Mouse (Mus musculus) midbrain, embryonic 14.5 days (tissue): ENCODE data around the gene Mycbpap. TPM values are rescaled to one million over a fixed set of nuclear protein-coding genes. Genes with fewer than 3 reads are reported as not detected.
A peak's percentile ranks its signal among the peaks of the same experiment; 100 is the strongest.

Experiments used
- ATAC-seq: fragments of 200-750 bp; cut with Nextera tagmentation; 2 replicates; pipeline ENCODE4 v1.8.0; 2017; ENCODE audit warnings: moderate number of reproducible peaks, moderate library complexity; ENCODE audit not compliant: low FRiP score, low TSS enrichment
- DNase-seq: peaks from one replicate; pipeline ENCODE4 v3.0.0-alpha.2; 2015
- H3K27ac ChIP-seq: fragments of 300-500 bp; sonication (generic); replicated peaks from 2 replicates; pipeline ENCODE4 v1.5.1; 2014; ENCODE audit warnings: mild to moderate bottlenecking, low read depth, low read length, moderate library complexity
- H3K27me3 ChIP-seq: fragments of 300-500 bp; sonication (generic); 2 replicates; pipeline ENCODE4 v1.6.1; 2014; ENCODE audit warnings: low read length, control low read depth, mixed read lengths; ENCODE audit not compliant: control insufficient read depth, insufficient read depth
- H3K36me3 ChIP-seq: fragments of 300-500 bp; sonication (generic); 2 replicates; pipeline ENCODE4 v1.6.1; 2014; ENCODE audit warnings: low read length, control low read depth; ENCODE audit not compliant: control insufficient read depth, insufficient read depth
- H3K4me1 ChIP-seq: fragments of 300-500 bp; sonication (generic); 2 replicates; pipeline ENCODE4 v1.6.1; 2014; ENCODE audit warnings: mild to moderate bottlenecking, antibody characterized with exemption, low read length, control low read depth; ENCODE audit not compliant: control insufficient read depth, insufficient read depth
- H3K4me2 ChIP-seq: fragments of 300-500 bp; sonication (generic); 2 replicates; pipeline ENCODE4 v1.6.1; 2014; ENCODE audit warnings: mild to moderate bottlenecking, low read length, moderate library complexity
- H3K4me3 ChIP-seq: fragments of 300-500 bp; sonication (generic); replicated peaks from 2 replicates; pipeline ENCODE4 v1.5.1; 2014; ENCODE audit warnings: low read depth, low read length
- H3K9ac ChIP-seq: fragments of 300-500 bp; sonication (generic); replicated peaks from 2 replicates; pipeline ENCODE4 v1.6.1; 2014; ENCODE audit warnings: mild to moderate bottlenecking, low read length, moderate library complexity
- H3K9me3 ChIP-seq: fragments of 300-500 bp; sonication (generic); 2 replicates; pipeline ENCODE4 v1.6.1; 2016; ENCODE audit warnings: low read length, control low read depth, mixed read lengths; ENCODE audit not compliant: control insufficient read depth
- WGBS: fragments of 180-500 bp; shearing (Covaris S2); extraction: QIAGEN DNeasy Blood & Tissue Kit; methylation state at CpG from one replicate; pipeline ENCODE4 v1.1.7; 2014; 5-methylcytosine and 5-hydroxymethylcytosine counted together
- polyA plus RNA-seq: library from polyadenylated mRNA; unstranded; fragments of >200 nt; fragmentation: Nextera tagmentation; extraction: Ambion mirVana; gene quantifications from 2 replicates; pipeline ENCODE4 v1.2.1, GENCODE M21; 2014

Gene Mycbpap
- polyA plus RNA-seq, 1 experiment from 2014 or later = 3.3 TPM

DNA sequence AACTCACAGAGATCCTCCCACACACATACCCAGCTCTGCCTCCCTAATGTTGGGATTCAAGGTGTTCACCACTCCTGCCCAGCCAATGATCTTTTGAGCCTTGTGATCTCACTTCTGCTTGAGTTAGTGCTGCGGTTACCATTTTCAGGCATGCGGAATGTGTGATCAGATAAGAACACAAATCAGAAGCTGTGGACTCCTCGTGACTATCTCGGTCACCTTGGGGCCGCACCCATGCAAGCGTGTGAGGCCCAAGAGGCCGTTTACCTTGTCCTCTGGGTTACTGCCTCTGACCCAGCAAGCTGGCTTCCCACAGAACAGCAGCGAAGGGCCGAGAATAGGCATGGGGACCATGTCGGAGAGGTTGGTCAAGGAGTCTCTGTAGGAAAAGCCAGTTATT, 12.6 kb downstream of the Mycbpap start:
- 95% methylated on average over 10 of the region's 10 CpGs for WGBS

DNA sequence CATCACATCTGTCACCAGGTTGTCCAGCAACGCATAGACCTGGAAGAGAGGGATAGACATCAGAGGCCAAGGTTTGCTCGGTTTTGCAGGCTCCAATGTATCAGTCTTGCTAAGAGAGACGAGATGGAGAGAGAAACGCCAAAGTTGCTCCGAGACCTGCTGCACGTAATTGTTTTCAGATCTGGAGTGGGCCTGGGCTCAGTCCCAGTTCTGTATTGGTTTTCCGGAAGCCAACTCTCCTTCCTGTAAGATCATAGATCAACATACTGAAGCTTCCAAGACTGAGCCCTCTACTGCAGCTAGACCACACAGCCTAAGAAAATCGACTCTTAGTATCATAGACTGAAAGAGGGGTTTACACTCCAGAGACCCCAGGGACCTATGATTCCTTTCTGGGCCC, 20.1 kb downstream of the Mycbpap start:
- WGBS = 93% methylated on average over 8 of the region's 8 CpGs
- H3K4me1 ChIP-seq = peaks cover 23% of the 10 kb centered on the region
- DNase-seq = no peak
- H3K4me2 ChIP-seq = no peak overlapping the region
- ATAC-seq = no peak
- H3K27me3 ChIP-seq = peaks cover 8% of the 10 kb centered on the region; the same call in 1 of the 2 replicates
- no peak overlapping the region for H3K4me3 ChIP-seq
- H3K36me3 ChIP-seq = no peaks in the 10 kb centered on the region
- H3K9me3 ChIP-seq = no peaks in the 10 kb centered on the region
- no peak overlapping the region for H3K27ac ChIP-seq
- H3K9ac ChIP-seq = no peak overlapping the region

More for the DNA sequence above, 12.6 kb downstream of the Mycbpap start:
- DNase-seq (no peak), ATAC-seq (no peak)
- no peak overlapping the region for H3K4me3 ChIP-seq
- no peaks in the 10 kb centered on the region for H3K9me3 ChIP-seq
- H3K9ac ChIP-seq = no peak overlapping the region
- no peak overlapping the region for H3K27ac ChIP-seq
- H3K36me3 ChIP-seq = no peaks in the 10 kb centered on the region
- no peaks in the 10 kb centered on the region for H3K4me1 ChIP-seq
- H3K27me3 ChIP-seq = no peaks in the 10 kb centered on the region
- H3K4me2 ChIP-seq = no peak overlapping the region

DNA sequence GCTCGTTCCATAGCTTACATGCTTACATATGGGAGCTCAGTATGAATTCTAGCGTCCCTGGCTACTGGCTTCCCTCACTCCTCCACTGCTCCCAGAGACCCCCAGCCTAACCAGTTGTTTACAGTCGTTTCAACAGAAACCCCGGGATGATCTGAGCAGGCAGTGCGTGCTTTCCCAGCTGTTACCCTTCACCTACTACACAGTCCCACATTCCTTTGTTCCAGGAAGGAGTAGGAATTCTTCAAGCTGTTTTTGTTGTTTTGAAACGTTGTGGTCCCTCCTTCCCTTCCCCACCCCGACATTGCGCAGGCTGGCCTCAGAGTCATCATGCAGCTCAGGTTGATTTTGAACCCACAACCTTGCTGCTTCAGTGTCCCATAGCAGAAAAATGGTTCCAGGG, 21.2 kb downstream of the Mycbpap start:
- Histone ChIP-seq H3K27ac (no peak overlapping the region), H3K9me3 (no peaks in the 10 kb centered on the region), H3K4me2 (no peak overlapping the region), H3K27me3 (peaks cover 8% of the 10 kb centered on the region; the same call in 1 of the 2 replicates), H3K9ac (no peak overlapping the region), H3K4me1 (peaks cover 23% of the 10 kb centered on the region), H3K36me3 (no peaks in the 10 kb centered on the region), H3K4me3 (no peak overlapping the region)
- ATAC-seq (no peak), DNase-seq (no peak)
- WGBS = 32% methylated on average over 8 of the region's 8 CpGs

DNA sequence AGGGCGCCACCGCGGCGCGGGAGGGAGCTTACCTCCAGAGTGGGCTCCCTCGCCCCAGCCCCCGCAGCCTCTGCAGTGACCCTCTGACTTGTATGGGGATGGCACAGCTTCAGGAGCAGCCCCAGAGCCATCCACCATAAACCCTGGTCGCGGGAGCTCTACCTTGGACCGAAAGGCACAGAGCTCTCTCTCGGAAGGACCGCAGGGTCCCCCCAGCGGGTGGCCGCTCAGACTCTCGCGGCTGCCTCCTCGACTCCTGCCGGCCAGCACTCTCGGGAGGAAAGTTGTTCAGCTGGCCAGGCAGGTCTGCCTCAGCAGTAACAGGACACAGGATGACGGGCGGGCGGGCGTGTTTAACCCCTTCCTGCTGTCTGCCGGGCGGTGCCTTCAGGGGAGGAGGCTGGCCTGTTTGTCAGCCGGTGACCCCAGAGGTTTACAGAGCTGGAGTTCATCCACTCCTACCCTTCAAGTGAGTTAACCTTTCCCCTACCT, 21.8 kb downstream of the Mycbpap start, which contains the start of gene Epn3:
Epn3 (minus strand) TSS at position 314 of the 492 bp plus-strand sequence.
- DNase-seq = peak; percentile 61
- Histone ChIP-seq H3K36me3 (no peaks in the 10 kb centered on the region), H3K4me1 (peaks cover 23% of the 10 kb centered on the region), H3K4me3 (peak within 1 kb of the TSS; percentile 24), H3K9me3 (no peaks in the 10 kb centered on the region), H3K27me3 (peaks cover 8% of the 10 kb centered on the region; the same call in 1 of the 2 replicates), H3K4me2 (peak within 1 kb of the TSS; percentile 53), H3K9ac (peak within 1 kb of the TSS; percentile 26; the same call in 1 of the 2 replicates), H3K27ac (no peak within 1 kb of the TSS)
- 0 out of 2 replicates have a peak, but pooled peaks have one; percentile 31 for ATAC-seq
- WGBS = under 1% methylated on average over 26 of the region's 26 CpGs

DNA sequence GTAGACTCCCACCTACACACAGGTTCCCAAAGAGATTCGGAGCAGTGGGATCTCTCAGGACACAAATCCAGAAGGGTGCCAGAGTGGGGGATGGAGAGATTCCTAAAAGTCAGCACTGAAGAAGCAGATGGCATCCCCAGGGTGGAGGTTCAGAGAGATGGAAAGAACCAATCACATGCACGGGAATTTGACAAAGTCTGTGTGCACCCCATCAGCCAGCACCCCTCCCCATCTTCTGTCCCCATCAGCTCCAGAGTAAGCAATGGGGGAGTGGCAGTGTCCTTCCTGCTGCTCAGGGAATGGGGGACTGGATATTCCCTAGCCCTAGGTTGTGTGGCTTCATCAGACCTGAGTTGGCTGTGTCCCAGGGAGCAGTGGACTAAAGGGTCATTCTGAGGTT, 22.5 kb downstream of the Mycbpap start:
- H3K9me3 ChIP-seq = no peaks in the 10 kb centered on the region
- WGBS = 8% methylated on average over 2 of the region's 2 CpGs
- H3K9ac ChIP-seq = no peak overlapping the region; the same call in 1 of the 2 replicates
- peak overlapping the region; percentile 53 for H3K4me2 ChIP-seq
- peaks cover 8% of the 10 kb centered on the region; the same call in 1 of the 2 replicates for H3K27me3 ChIP-seq
- no peak overlapping the region for H3K4me3 ChIP-seq
- no peak for DNase-seq
- peaks cover 23% of the 10 kb centered on the region for H3K4me1 ChIP-seq
- 0 out of 2 replicates have a peak, but pooled peaks have one; percentile 34 for ATAC-seq
- H3K27ac ChIP-seq = no peak overlapping the region
- no peaks in the 10 kb centered on the region for H3K36me3 ChIP-seq

DNA sequence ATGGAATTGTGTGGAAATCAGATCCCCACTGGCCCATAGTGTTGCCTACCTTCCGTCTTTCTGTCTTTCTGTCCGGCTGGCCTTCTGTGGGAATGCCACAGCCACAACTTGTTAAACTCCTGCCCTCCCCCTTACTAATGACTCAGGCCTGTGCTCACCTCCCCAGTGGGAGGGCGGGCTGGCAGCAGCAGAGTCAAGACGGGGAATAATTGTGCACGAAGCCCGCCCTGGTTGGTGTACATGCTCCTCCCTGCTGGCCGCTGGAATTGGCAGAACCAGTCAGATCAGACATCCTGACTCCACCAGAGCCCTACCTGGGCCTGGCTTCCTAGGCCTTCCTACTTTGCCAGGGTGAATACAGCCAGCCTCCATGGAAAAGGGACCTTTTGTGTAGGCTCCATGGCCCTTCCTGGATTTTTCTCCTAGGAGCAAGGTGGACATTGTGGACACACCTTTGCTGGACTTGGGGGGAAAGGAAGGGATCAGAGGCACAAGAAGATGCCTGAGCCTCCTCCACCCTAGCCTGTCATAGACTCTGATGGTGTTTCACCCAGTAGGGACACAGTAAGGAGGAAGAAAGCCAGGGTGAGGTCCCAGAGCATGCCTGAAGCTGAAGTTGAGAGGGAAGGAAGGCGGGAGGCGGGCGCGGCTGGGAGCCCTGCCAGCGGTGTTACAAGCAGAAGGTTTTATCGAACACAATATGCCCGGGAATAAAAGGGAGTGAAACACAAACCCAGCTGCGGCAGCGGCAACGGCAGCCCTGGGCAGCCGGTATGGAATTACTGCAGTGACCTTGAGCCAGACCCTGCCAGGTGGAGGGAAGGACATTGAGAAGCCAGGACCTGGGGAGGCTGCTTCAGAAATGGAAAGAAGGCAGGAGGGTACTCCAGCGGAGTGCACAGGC, 23.2 kb downstream of the Mycbpap start:
- Histone ChIP-seq H3K4me2 (peak overlapping the region; percentile 11; the same call in 1 of the 2 replicates), H3K27me3 (peaks cover 8% of the 10 kb centered on the region; the same call in 1 of the 2 replicates), H3K36me3 (no peaks in the 10 kb centered on the region), H3K9ac (no peak overlapping the region), H3K4me3 (no peak overlapping the region), H3K4me1 (peaks cover 23% of the 10 kb centered on the region), H3K9me3 (no peaks in the 10 kb centered on the region), H3K27ac (no peak overlapping the region)
- ATAC-seq (no peak; the same call in 1 of the 2 replicates), DNase-seq (peak; percentile 55)
- WGBS = 22% methylated on average over 19 of the region's 19 CpGs

DNA sequence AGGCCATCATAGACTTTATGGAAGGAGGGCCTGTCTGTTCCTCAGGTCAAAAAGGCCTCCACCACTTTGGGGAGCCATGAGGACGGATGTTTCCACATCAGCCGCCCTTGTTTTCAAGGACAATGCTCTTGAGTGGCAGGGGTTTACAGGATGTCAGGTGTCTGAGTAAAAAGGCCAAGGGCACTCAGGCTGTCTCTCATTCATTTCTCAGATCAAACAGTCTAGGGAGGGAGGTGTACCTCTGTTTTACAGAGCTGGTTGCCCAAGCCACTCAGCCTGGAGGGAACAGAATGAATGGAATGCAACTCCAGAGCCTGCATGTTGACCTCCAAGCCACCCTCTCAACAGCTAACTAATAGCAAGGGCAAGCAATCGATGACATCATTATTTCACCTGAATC, 26.1 kb downstream of the Mycbpap start:
- H3K4me3 ChIP-seq = no peak overlapping the region
- DNase-seq (no peak), ATAC-seq (no peak)
- no peak overlapping the region for H3K4me2 ChIP-seq
- H3K4me1 ChIP-seq = peaks cover 28% of the 10 kb centered on the region
- H3K36me3 ChIP-seq = no peaks in the 10 kb centered on the region
- H3K27ac ChIP-seq = no peak overlapping the region
- peaks cover 12% of the 10 kb centered on the region; the same call in 1 of the 2 replicates for H3K27me3 ChIP-seq
- H3K9ac ChIP-seq = no peak overlapping the region
- no peaks in the 10 kb centered on the region for H3K9me3 ChIP-seq
- 75% methylated on average over 3 of the region's 3 CpGs for WGBS

DNA sequence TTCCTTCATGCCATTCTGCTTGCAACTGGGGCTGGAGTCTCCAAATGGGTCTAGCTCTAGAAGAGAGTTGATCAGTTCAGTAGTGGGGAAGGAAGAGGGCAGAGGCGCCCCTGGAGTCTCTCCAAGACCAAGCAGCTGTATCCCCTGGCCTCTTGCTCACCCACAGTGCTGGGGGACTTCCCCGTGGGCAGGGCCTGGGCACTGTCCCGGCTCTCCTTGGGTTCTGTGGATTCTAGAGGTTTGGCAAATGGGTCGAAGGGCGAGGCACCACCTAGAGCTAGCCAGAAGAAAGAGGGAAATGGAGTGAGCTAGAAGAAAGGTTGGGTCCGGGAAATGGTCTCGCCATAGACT, 29.8 kb downstream of the Mycbpap start:
- Histone ChIP-seq H3K36me3 (no peaks in the 10 kb centered on the region), H3K27ac (no peak overlapping the region), H3K27me3 (0 out of 2 replicates have a peak, but pooled peaks cover 4% of the 10 kb centered on the region), H3K9me3 (no peaks in the 10 kb centered on the region), H3K4me2 (peak overlapping the region; percentile 64), H3K4me3 (peak overlapping the region; percentile 40), H3K4me1 (0 out of 2 replicates have a peak, but pooled peaks cover 5% of the 10 kb centered on the region), H3K9ac (no peak overlapping the region)
- DNase-seq (no peak), ATAC-seq (no peak)
- 66% methylated on average over 7 of the region's 7 CpGs for WGBS
